In genomic region chr6:103665206-103665605, GRCm38 (mm10) we compare ENCODE assay signal across 21 mouse cellular contexts.
DNase-seq lines count a peak whose midpoint lies in the region; ATAC-seq lines count a peak whose summit lies in the region.
"Had no signal": no experiment of that assay in that cellular context is flagged by ENCODE, and none has a peak within 500 bp of the region (broad histone marks: within the 10 kb centered on the region; RNA-seq: fewer than 3 reads in every experiment).

No protein-coding gene starts in this region.

- H3K9me3 ChIP-seq in hindbrain, embryonic 13.5 days: no peaks in the 10 kb centered on the region
- H3K9me3 ChIP-seq in hindbrain, embryonic 10.5 days: no peaks in the 10 kb centered on the region
- no peaks in the 10 kb centered on the region for H3K9me3 ChIP-seq in midbrain, embryonic 13.5 days
- no peaks in the 10 kb centered on the region for H3K9me3 ChIP-seq in midbrain, embryonic 11.5 days (ENCODE audit: control insufficient read depth, low read length)
- no peaks in the 10 kb centered on the region for H3K9me3 ChIP-seq in midbrain, embryonic 15.5 days
- H3K9me3 ChIP-seq: heart, embryonic 10.5 days; limb, embryonic 15.5 days; neural tube, embryonic 12.5 days had no signal

- peaks cover 7% of the 10 kb centered on the region; the same call in 1 of the 2 replicates for H3K36me3 ChIP-seq in hindbrain, embryonic 13.5 days
- no peaks in the 10 kb centered on the region for H3K36me3 ChIP-seq in hindbrain, embryonic 10.5 days
- no peaks in the 10 kb centered on the region for H3K36me3 ChIP-seq in midbrain, embryonic 13.5 days
- H3K36me3 ChIP-seq in midbrain, embryonic 11.5 days (ENCODE audit: control insufficient read depth, insufficient read depth, low read length): no peaks in the 10 kb centered on the region
- H3K36me3 ChIP-seq in midbrain, embryonic 15.5 days (replicated peaks): 0 out of 2 replicates have a peak, but pooled peaks cover 4% of the 10 kb centered on the region
- H3K36me3 ChIP-seq: heart, embryonic 10.5 days; limb, embryonic 15.5 days; neural tube, embryonic 12.5 days had no signal

- H3K27ac ChIP-seq in hindbrain, embryonic 13.5 days: peak overlapping the region; percentile 66
- no peak overlapping the region for H3K27ac ChIP-seq in hindbrain, embryonic 10.5 days
- peak overlapping the region; percentile 48 for H3K27ac ChIP-seq in midbrain, embryonic 13.5 days
- no peak overlapping the region for H3K27ac ChIP-seq in midbrain, embryonic 11.5 days (ENCODE audit: low read depth, low read length)
- peak overlapping the region; percentile 61 for H3K27ac ChIP-seq in midbrain, embryonic 15.5 days
- H3K27ac ChIP-seq: heart, embryonic 10.5 days; limb, embryonic 15.5 days; liver, embryonic 14.5 days; neural tube, embryonic 12.5 days had no signal

- no peak overlapping the region for H3K4me3 ChIP-seq in hindbrain, embryonic 13.5 days
- no peak overlapping the region for H3K4me3 ChIP-seq in hindbrain, embryonic 10.5 days
- H3K4me3 ChIP-seq in midbrain, embryonic 13.5 days (replicated peaks): no peak overlapping the region
- H3K4me3 ChIP-seq in midbrain, embryonic 11.5 days (ENCODE audit: low read depth, low read length): no peak overlapping the region
- H3K4me3 ChIP-seq in midbrain, embryonic 15.5 days: no peak overlapping the region
- H3K4me3 ChIP-seq: heart, embryonic 10.5 days; limb, embryonic 15.5 days; neural tube, embryonic 12.5 days had no signal

- no peak for ATAC-seq in hindbrain, embryonic 13.5 days (ENCODE audit: low FRiP score)
- ATAC-seq in midbrain, embryonic 13.5 days: no peak
- no peak for ATAC-seq in midbrain, embryonic 11.5 days (ENCODE audit: low FRiP score)
- ATAC-seq in midbrain, embryonic 15.5 days (replicated peaks): 0 out of 2 replicates have a peak, but pooled peaks have one; percentile 17
- ATAC-seq: intestine, embryonic 16.5 days had no signal

- H3K4me2 ChIP-seq in hindbrain, embryonic 13.5 days: no peak overlapping the region
- no peak overlapping the region for H3K4me2 ChIP-seq in midbrain, embryonic 13.5 days (replicated peaks)
- no peak overlapping the region for H3K4me2 ChIP-seq in midbrain, embryonic 11.5 days
- no peak overlapping the region for H3K4me2 ChIP-seq in midbrain, embryonic 15.5 days
- H3K4me2 ChIP-seq: limb, embryonic 15.5 days; lung, embryonic 14.5 days; neural tube, embryonic 12.5 days had no signal

- WGBS in hindbrain, embryonic 13.5 days: 90% methylated on average over 2 of the region's 2 CpGs
- 85% methylated on average over 2 of the region's 2 CpGs for WGBS in hindbrain, embryonic 10.5 days
- 86% methylated on average over 2 of the region's 2 CpGs for WGBS in midbrain, embryonic 13.5 days
- 95% methylated on average over 2 of the region's 2 CpGs for WGBS in midbrain, embryonic 11.5 days
- WGBS in midbrain, embryonic 15.5 days: 81% methylated on average over 2 of the region's 2 CpGs

- no peaks in the 10 kb centered on the region for H3K27me3 ChIP-seq in hindbrain, embryonic 13.5 days
- no peaks in the 10 kb centered on the region for H3K27me3 ChIP-seq in hindbrain, embryonic 10.5 days (ENCODE audit: insufficient read depth, poor library complexity, severe bottlenecking)
- H3K27me3 ChIP-seq in midbrain, embryonic 13.5 days: no peaks in the 10 kb centered on the region
- no peaks in the 10 kb centered on the region for H3K27me3 ChIP-seq in midbrain, embryonic 11.5 days (ENCODE audit: control insufficient read depth, insufficient read depth, low read length)
- H3K27me3 ChIP-seq in midbrain, embryonic 15.5 days (replicated peaks): no peaks in the 10 kb centered on the region
- H3K27me3 ChIP-seq: limb, embryonic 15.5 days; neural tube, embryonic 12.5 days had no signal

- no peak for DNase-seq in hindbrain, embryonic 10.5 days (ENCODE audit: low spot score)
- DNase-seq in midbrain, embryonic 11.5 days (ENCODE audit: low spot score, missing footprints): no peak
- DNase-seq in thymus, postnatal 36 days: no peak
- no peak for DNase-seq in adrenal gland, postnatal 10 days
- DNase-seq: adrenal gland, adult 2 months; cerebellum, adult 11-12 months; cerebellum, postnatal 10 days; kidney, postnatal 36 days; layer of hippocampus, adult 9-11 months; lung, embryonic 14.5 days; right cerebral cortex, adult 18-20 months; right cerebral cortex, postnatal 4 days; thymus, postnatal 14 days had no signal

- no peak overlapping the region for H3K9ac ChIP-seq in hindbrain, embryonic 13.5 days
- no peak overlapping the region for H3K9ac ChIP-seq in midbrain, embryonic 13.5 days (replicated peaks)
- no peak overlapping the region for H3K9ac ChIP-seq in midbrain, embryonic 11.5 days (ENCODE audit: low read length)
- H3K9ac ChIP-seq in midbrain, embryonic 15.5 days: no peak overlapping the region
- H3K9ac ChIP-seq: limb, embryonic 15.5 days; liver, embryonic 14.5 days; lung, embryonic 14.5 days; neural tube, embryonic 12.5 days had no signal

- peaks cover 9% of the 10 kb centered on the region; the same call in 1 of the 2 replicates for H3K4me1 ChIP-seq in hindbrain, embryonic 13.5 days (replicated peaks)
- H3K4me1 ChIP-seq in hindbrain, embryonic 10.5 days (replicated peaks): peaks cover under 1% of the 10 kb centered on the region; the same call in 1 of the 2 replicates
- H3K4me1 ChIP-seq in midbrain, embryonic 13.5 days (replicated peaks): peaks cover 6% of the 10 kb centered on the region; the same call in 1 of the 2 replicates
- H3K4me1 ChIP-seq in midbrain, embryonic 11.5 days (ENCODE audit: control insufficient read depth, insufficient read depth, low read length): no peaks in the 10 kb centered on the region
- peaks cover 14% of the 10 kb centered on the region for H3K4me1 ChIP-seq in midbrain, embryonic 15.5 days
- H3K4me1 ChIP-seq: heart, embryonic 10.5 days; limb, embryonic 15.5 days; neural tube, embryonic 12.5 days had no signal

Comparison
In these comparisons a context has a peak if more than half of its experiments do, and no peak if none do; other contexts are left out.
1. H3K27ac ChIP-seq: peak in hindbrain, embryonic 13.5 days (single experiment), midbrain, embryonic 13.5 days (single experiment) and midbrain, embryonic 15.5 days (single experiment); none in hindbrain, embryonic 10.5 days (single experiment) and midbrain, embryonic 11.5 days (single experiment).